Mouse (Mus musculus): ENCODE data around the gene Dguok.

- TF ChIP-seq CTCF (IDR thresholded peaks at IDR 0.05; ENCODE audit: insufficient read depth, low read length) (no peak), POLR2A (IDR thresholded peaks at IDR 0.05; ENCODE audit: borderline replicate concordance, extremely low read depth, low read depth, low read length) (no peak)
Observed at GRCm38 (mm10) chr6:83541756-83542456, 35.1 kb upstream of the Dguok start.

Measured in lung, adult 2 months (tissue).